Mouse (Mus musculus): ENCODE data around the gene Ift20.

DNA sequence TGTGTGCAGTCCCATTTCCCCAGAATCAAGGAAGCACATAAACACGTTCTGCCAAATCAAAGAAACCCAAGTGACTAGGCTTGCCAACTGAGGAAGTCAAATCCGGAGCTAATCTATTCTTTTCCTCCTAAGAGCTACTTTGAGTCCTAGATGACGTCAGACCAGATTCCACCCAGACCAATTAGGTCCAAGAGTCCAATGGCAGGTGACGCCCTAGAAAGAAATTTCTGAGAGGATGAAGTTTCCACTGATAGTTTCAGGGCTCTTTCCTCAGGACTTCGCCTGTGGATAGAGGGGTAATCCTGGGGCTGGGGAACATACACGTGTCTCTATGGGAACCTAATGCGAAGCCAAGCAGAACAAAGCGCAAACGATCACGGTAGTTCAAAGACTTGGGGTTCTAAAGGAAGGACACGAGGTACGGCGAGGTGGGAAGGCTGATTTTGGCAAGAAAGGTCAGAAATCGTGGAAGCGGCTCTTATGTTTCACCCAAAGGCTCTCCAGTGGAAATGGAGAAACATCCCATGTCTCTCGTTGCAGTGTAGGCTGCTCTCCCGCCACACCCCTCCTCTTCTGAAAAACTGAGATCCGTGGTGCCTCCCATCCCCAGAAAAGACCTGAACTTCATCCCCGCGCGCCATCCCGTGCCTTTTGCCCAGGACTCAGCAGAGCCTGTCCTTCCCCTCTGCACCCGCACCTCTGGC is 633 bp upstream of the Ift20 start:
- TF ChIP-seq CTCF (IDR thresholded peaks at IDR 0.05; ENCODE audit: borderline replicate concordance, control insufficient read depth, extremely low read depth, insufficient read depth, low read length, poor library complexity) (no peak), POLR2A (IDR thresholded peaks at IDR 0.05; ENCODE audit: control insufficient read depth, extremely low read depth, insufficient read depth, low read length, poor library complexity) (no peak)

All from thymus, adult 2 months (tissue).